Mouse (Mus musculus) heart, adult 10 weeks (tissue): ENCODE measurements around the gene P2ry1. TPM values are rescaled to one million over a fixed set of nuclear protein-coding genes. Genes with fewer than 3 reads are reported as not detected.

Experiments
- polyA plus RNA-seq: library from polyadenylated mRNA; stranded (reverse); fragments of 350-450 nt; fragmentation: Illumina TruSeq; extraction: RNeasy Lipid Tissue Mini Kit (QIAGEN cat#74804); gene quantifications from one replicate; pipeline ENCODE4 v1.2.3, GENCODE M21; 2014; ENCODE audit warnings: low read depth, low replicate concordance

Gene P2ry1
- 21.5 TPM for polyA plus RNA-seq

DNA sequence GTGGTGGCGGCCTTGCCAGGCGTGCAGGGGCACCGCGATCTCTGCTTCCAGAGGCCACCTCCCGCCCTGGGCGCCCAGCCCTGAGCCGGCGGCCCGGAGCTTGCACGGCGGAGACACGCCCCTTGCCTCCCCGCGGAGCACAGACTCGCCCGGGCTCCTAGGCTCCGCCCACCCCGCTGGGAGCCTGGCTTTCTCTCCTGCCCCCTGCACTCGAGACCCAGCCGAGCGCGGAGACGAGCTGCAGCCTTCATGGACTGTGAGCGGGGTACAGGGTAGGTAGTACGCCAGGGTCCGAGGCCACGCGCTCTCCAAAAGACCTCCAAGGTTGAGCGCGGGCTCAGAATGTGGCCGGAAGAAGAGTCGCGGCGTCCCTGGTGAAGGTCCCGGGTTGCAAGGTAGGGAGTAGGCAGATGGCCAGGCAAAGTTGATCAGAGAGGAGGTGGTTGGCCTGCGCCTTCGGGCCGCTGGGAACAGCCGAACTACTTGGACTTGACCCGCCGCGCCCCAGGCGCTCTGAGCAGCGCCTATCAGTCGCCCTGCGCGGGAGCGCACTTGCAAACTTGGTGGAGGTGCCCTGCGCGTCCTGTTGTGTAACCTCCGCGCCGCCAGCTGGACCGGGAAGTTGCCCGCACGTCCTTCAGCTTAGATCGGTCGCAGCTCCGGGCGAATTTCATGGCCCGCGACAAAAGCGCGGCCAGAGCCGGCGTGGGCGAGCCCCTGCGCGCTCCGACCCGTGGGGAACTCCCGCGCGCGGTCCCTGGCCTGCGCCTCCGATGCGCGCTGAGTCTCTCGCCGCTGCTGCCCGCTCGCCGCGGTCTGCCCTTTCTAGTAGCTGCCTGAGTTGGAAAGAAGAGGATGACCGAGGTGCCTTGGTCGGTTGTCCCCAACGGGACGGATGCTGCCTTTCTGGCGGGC lies at the start of gene P2ry1:
P2ry1 (plus strand) TSS at position 209 of the 915 bp plus-strand sequence.

